10 mouse cellular contexts compared by ENCODE assay signal in genomic region chr7:142071212-142071578, GRCm38 (mm10). TPM values are rescaled to one million over a fixed set of nuclear protein-coding genes. Genes with fewer than 3 reads are reported as not detected.
DNase-seq lines count a peak whose midpoint lies in the region; ATAC-seq lines count a peak whose summit lies in the region.
"Had no signal": no experiment of that assay in that cellular context is flagged by ENCODE, and none has a peak within 500 bp of the region (broad histone marks: within the 10 kb centered on the region; RNA-seq: fewer than 3 reads in every experiment).

No protein-coding gene starts in this region.

- peak overlapping the region; percentile 9; the same call in 1 of the 2 replicates for H3K4me3 ChIP-seq in heart, embryonic 15.5 days
- H3K4me3 ChIP-seq in midbrain, embryonic 10.5 days: 0 out of 2 replicates have a peak overlapping the region, but pooled peaks have one; percentile 22

- no peaks in the 10 kb centered on the region for H3K9me3 ChIP-seq in heart, embryonic 15.5 days (replicated peaks)
- no peaks in the 10 kb centered on the region for H3K9me3 ChIP-seq in midbrain, embryonic 10.5 days (replicated peaks)

- no peak overlapping the region for H3K9ac ChIP-seq in heart, embryonic 15.5 days

- peaks cover 5% of the 10 kb centered on the region; the same call in 1 of the 2 replicates for H3K27me3 ChIP-seq in heart, embryonic 15.5 days
- peaks cover 30% of the 10 kb centered on the region for H3K27me3 ChIP-seq in midbrain, embryonic 10.5 days (ENCODE audit: low read depth, poor library complexity, severe bottlenecking)

- H3K4me1 ChIP-seq in heart, embryonic 15.5 days (replicated peaks): peaks cover 4% of the 10 kb centered on the region
- H3K4me1 ChIP-seq in midbrain, embryonic 10.5 days: peaks cover 10% of the 10 kb centered on the region; the same call in 1 of the 2 replicates

- H3K36me3 ChIP-seq in heart, embryonic 15.5 days: no peaks in the 10 kb centered on the region
- H3K36me3 ChIP-seq in midbrain, embryonic 10.5 days: no peaks in the 10 kb centered on the region

- ATAC-seq in heart, embryonic 15.5 days (replicated peaks; ENCODE audit: insufficient number of reproducible peaks, insufficient read depth, low FRiP score, low read depth): peak; percentile 18; the same call in 1 of the 2 replicates
- peak; percentile 39; the same call in 1 of the 2 replicates for ATAC-seq in common myeloid progenitor, adult 5-6 weeks (replicated peaks; ENCODE audit: low read depth, poor library complexity, severe bottlenecking)
- ATAC-seq in granulocyte monocyte progenitor cell, adult 5-6 weeks (replicated peaks; ENCODE audit: poor library complexity, severe bottlenecking): peak; percentile 19; the same call in 1 of the 2 replicates

- WGBS in heart, embryonic 15.5 days: 8% methylated on average over 10 of the region's 10 CpGs
- 3% methylated on average over 10 of the region's 10 CpGs for WGBS in midbrain, embryonic 10.5 days

- H3K4me2 ChIP-seq in heart, embryonic 15.5 days: peak overlapping the region; percentile 50

- no peak overlapping the region for H3K27ac ChIP-seq in heart, embryonic 15.5 days
- H3K27ac ChIP-seq in midbrain, embryonic 10.5 days (replicated peaks): no peak overlapping the region

- no peak for DNase-seq in heart, adult 8-10 months (ENCODE audit: low spot score)
- no peak for DNase-seq in midbrain, embryonic 10.5 days (ENCODE audit: low spot score)
- DNase-seq in left cerebral cortex, adult 9 months (ENCODE audit: low spot score in 2 of 2): no peak
- DNase-seq in ovary, postnatal 10 days (ENCODE audit: low spot score): no peak
- no peak for DNase-seq in ovary, postnatal 14 days (ENCODE audit: low spot score)

RNA-seq across cellular contexts. Expression of gene Mob2, which starts 10.3 kb away (rescaled TPM):
- polyA plus RNA-seq in heart, embryonic 15.5 days (2015; fragmentation: Nextera tagmentation; extraction: Ambion mirVana): 43.4 and 52.7 TPM in 2 replicates
- 10 to 100 TPM; 45.2 to 53.5 (median 46.9) TPM for total RNA-seq in heart, adult 8-10 months (2022)
- 41.2 and 45.7 TPM in 2 replicates for total RNA-seq in common myeloid progenitor, adult 5-6 weeks (2017)
- total RNA-seq in granulocyte monocyte progenitor cell, adult 5-6 weeks (2014; fragmentation: Nextera tagmentation): 57.8 and 60.9 TPM in 2 replicates
- total RNA-seq in granulocyte monocyte progenitor cell, adult 5-6 weeks (2017): 51.2 and 63.4 TPM in 2 replicates
- 62.2 and 64.0 TPM in 2 replicates for polyA plus RNA-seq in midbrain, embryonic 10.5 days (2016; fragmentation: Nextera tagmentation; extraction: Ambion mirVana)

RNA-seq across cellular contexts. Expression of gene Dusp8, which starts 24.4 kb away (rescaled TPM):
- polyA plus RNA-seq in heart, embryonic 15.5 days (2015; fragmentation: Nextera tagmentation; extraction: Ambion mirVana): 11.5 and 12.2 TPM in 2 replicates
- total RNA-seq in heart, adult 8-10 months (2022): 10 to 100 TPM; 26.3 to 48.9 (median 37.9) TPM
- under 0.01 TPM in 1 of 2 replicates, not detected in the other for total RNA-seq in common myeloid progenitor, adult 5-6 weeks (2017)
- total RNA-seq in granulocyte monocyte progenitor cell, adult 5-6 weeks (2014; fragmentation: Nextera tagmentation): not detected in 2 replicates
- total RNA-seq in granulocyte monocyte progenitor cell, adult 5-6 weeks (2017): not detected in 2 replicates
- 6.4 and 13.2 TPM in 2 replicates for polyA plus RNA-seq in midbrain, embryonic 10.5 days (2016; fragmentation: Nextera tagmentation; extraction: Ambion mirVana)

RNA-seq across cellular contexts. Expression of gene Gm45618, which starts 49.3 kb away (rescaled TPM):
- polyA plus RNA-seq in heart, embryonic 15.5 days (2015; fragmentation: Nextera tagmentation; extraction: Ambion mirVana): not detected in 2 replicates
- not detected for total RNA-seq in heart, adult 8-10 months (2022)
- not detected in 2 replicates for total RNA-seq in common myeloid progenitor, adult 5-6 weeks (2017)
- total RNA-seq in granulocyte monocyte progenitor cell, adult 5-6 weeks (2014; fragmentation: Nextera tagmentation): not detected in 2 replicates
- not detected in 2 replicates for total RNA-seq in granulocyte monocyte progenitor cell, adult 5-6 weeks (2017)
- polyA plus RNA-seq in midbrain, embryonic 10.5 days (2016; fragmentation: Nextera tagmentation; extraction: Ambion mirVana): 0.29 TPM in 1 of 2 replicates, not detected in the other
- total RNA-seq: ES-E14; layer of hippocampus, adult 18-20 months had no signal

Comparison
In these comparisons a context has a peak if more than half of its experiments do, and no peak if none do; other contexts are left out.
1. RNA of gene Dusp8, which starts 24.4 kb away (total RNA-seq): 26.3 to 48.9 TPM in heart, adult 8-10 months; under 0.01 TPM in common myeloid progenitor, adult 5-6 weeks and not detected in granulocyte monocyte progenitor cell, adult 5-6 weeks; every median in the first group is over 10 times any median in the second.
2. Peak in every context shown above with its lines, with median percentiles within 50 percentile points of each other: ATAC-seq.